Mouse (Mus musculus) heart, embryonic 13.5 days (tissue): ENCODE results near the gene Ceacam14. TPM values are rescaled to one million over a fixed set of nuclear protein-coding genes. Genes with fewer than 3 reads are reported as not detected.

Experiments
- ATAC-seq: fragments of 200-750 bp; cut with Nextera tagmentation; 2 replicates; pipeline ENCODE4 v1.8.0; 2017; ENCODE audit warnings: moderate TSS enrichment; ENCODE audit not compliant: insufficient number of reproducible peaks, low FRiP score, low TSS enrichment; ENCODE audit errors: extremely low read depth
- H3K27ac ChIP-seq: fragments of 300-500 bp; sonication (generic); replicated peaks from 2 replicates; pipeline ENCODE4 v1.5.1; 2015; ENCODE audit warnings: moderate library complexity, mild to moderate bottlenecking, inconsistent platforms
- H3K27me3 ChIP-seq: fragments of 300-500 bp; sonication (generic); replicated peaks from 2 replicates; pipeline ENCODE4 v1.6.1; 2015; ENCODE audit warnings: mild to moderate bottlenecking, inconsistent platforms
- H3K36me3 ChIP-seq: fragments of 300-500 bp; sonication (generic); 2 replicates; pipeline ENCODE4 v1.6.1; 2015; ENCODE audit warnings: mild to moderate bottlenecking, inconsistent platforms
- H3K4me1 ChIP-seq: fragments of 300-500 bp; sonication (generic); 2 replicates; pipeline ENCODE4 v1.6.1; 2015; ENCODE audit warnings: inconsistent platforms
- H3K4me2 ChIP-seq: fragments of 300-500 bp; sonication (generic); 2 replicates; pipeline ENCODE4 v1.6.1; 2015; ENCODE audit warnings: inconsistent platforms, mild to moderate bottlenecking, moderate library complexity
- H3K4me3 ChIP-seq: fragments of 300-500 bp; sonication (generic); 2 replicates; pipeline ENCODE4 v1.5.1; 2015; ENCODE audit warnings: moderate library complexity, mild to moderate bottlenecking, inconsistent platforms
- H3K9ac ChIP-seq: fragments of 300-500 bp; sonication (generic); 2 replicates; pipeline ENCODE4 v1.6.1; 2015; ENCODE audit warnings: inconsistent platforms, mild to moderate bottlenecking, moderate library complexity
- H3K9me3 ChIP-seq: fragments of 300-500 bp; sonication (generic); 2 replicates; pipeline ENCODE4 v1.6.1; 2016; ENCODE audit warnings: inconsistent platforms
- WGBS: fragments of 180-500 bp; shearing (Covaris S2); methylation state at CpG from one replicate; pipeline ENCODE4 v1.1.7; 2015; ENCODE audit warnings: mixed read lengths; 5-methylcytosine and 5-hydroxymethylcytosine counted together
- polyA plus RNA-seq: library from polyadenylated mRNA; unstranded; fragments of >200 nt; fragmentation: Nextera tagmentation; extraction: Ambion mirVana; gene quantifications from 2 replicates; pipeline ENCODE4 v1.2.1, GENCODE M21; 2015

Gene Ceacam14
- not detected in 2 replicates for polyA plus RNA-seq

DNA sequence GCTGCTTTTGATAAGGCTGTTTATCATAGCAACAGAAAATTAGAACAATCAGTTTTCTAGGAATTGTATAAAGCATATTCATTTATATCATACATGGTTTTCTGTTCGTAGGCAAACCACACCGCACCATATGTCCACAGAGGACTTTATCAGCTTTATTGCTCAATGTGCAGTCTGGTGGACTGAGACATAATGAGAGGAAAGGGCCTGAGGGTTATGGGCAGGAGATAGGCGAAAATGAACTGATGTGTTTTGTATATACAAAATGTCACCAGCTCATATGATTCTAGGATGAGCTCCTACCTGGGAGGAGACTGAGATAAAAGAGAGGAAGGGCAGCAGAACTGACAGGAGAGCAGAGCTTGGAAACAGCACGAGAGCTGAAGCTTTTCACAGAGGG, at the start of gene Ceacam14:
Gene Ceacam14 (plus strand): TSS at position 301 of the 400 bp plus-strand sequence.
- no peak within 1 kb of the TSS for H3K9ac ChIP-seq
- H3K27ac ChIP-seq, result no peak within 1 kb of the TSS
- no peaks in the 10 kb centered on the region for H3K27me3 ChIP-seq
- peaks cover 58% of the 10 kb centered on the region for H3K9me3 ChIP-seq
- no peak within 1 kb of the TSS for H3K4me3 ChIP-seq
- ATAC-seq, result no peak
- H3K4me2 ChIP-seq, result no peak within 1 kb of the TSS
- 57% methylated on average over 4 of the region's 4 CpGs for WGBS
- H3K36me3 ChIP-seq, result no peaks in the 10 kb centered on the region
- H3K4me1 ChIP-seq, result no peaks in the 10 kb centered on the region

Other genes starting within 250 kb of the Ceacam14 start
- gene Ceacam5, start 99.4 kb upstream of the Ceacam14 start, polyA plus RNA-seq, result not detected in 2 replicates
- gene Gm5155, start 59.1 kb downstream of the Ceacam14 start, polyA plus RNA-seq, result not detected in 2 replicates
- gene Ceacam11, start 159.5 kb downstream of the Ceacam14 start, polyA plus RNA-seq, result not detected in 2 replicates
- not detected in 2 replicates for gene Ceacam13, start 197.3 kb downstream of the Ceacam14 start, polyA plus RNA-seq